Mouse (Mus musculus) neural tube, embryonic 10.5 days (tissue): ENCODE results near the gene Cnbp.
A peak's percentile ranks its signal among the peaks of the same experiment; 100 is the strongest.

ENCODE experiments used
- DNase-seq: peaks from one replicate; pipeline ENCODE4 v3.0.0-alpha.2; 2017; ENCODE audit warnings: low spot score; ENCODE audit errors: extremely low spot score

The Cnbp gene

DNA sequence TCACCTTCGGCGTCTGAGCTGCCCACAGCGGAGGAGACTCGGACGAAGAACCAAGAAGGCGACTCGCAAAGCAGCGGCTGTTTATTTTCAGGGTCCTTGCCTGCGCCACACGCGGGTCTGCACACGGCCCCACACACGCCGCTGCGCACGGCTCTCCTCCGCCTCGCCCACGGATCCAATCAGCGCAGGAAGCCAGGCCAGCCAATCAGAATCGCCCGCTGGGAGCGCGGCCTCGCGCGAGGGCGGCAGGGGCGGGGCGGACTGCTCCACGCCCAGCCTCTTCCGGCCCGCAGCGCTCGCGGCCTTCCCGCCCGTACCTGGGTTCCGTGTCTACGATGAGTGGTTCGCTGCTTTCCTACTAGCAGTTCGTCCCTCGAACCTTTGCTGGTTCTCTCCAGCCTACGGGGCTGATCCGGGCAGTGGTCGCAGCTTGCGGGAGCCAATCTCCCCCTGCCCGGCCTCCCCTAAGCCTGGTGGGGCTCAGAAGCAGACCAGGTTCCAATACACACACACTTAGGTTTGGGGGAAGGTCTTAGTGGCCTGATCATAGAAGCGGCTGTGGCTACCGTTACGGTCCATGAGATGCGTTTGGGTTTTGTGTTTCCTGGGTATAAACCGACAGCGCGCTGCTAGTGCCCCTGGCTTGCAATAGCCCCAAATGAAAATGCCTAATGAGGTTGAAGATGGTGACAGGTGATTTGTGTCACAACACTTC lies at the start of gene Cnbp:
Gene Cnbp (minus strand): TSS at position 207 of the 715 bp plus-strand sequence.
- peak; percentile 97 for DNase-seq

- DNase-seq, result no peak
Observed at GRCm38 (mm10) chr6:87898028-87898427, 47.1 kb upstream of the Cnbp start.

DNA sequence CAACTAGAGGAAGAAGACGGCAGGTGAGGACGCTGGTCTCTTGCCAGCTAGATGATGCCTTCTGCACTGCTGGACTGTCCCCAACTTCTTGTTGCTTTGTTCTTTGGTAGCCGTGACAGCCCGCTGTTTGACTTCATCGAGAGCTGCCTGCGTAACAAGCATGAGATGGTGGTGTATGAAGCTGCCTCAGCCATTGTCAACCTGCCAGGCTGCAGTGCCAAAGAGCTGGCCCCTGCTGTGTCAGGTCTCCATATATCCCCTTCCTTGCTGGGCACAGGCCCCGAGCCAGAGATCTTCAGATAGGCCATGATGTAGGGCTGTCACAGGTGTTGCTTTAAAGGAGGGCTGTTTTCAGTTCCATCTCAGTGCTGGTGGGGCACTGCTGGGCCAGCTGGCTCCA lies 43.0 kb upstream of the Cnbp start:
- DNase-seq, result no peak

DNA sequence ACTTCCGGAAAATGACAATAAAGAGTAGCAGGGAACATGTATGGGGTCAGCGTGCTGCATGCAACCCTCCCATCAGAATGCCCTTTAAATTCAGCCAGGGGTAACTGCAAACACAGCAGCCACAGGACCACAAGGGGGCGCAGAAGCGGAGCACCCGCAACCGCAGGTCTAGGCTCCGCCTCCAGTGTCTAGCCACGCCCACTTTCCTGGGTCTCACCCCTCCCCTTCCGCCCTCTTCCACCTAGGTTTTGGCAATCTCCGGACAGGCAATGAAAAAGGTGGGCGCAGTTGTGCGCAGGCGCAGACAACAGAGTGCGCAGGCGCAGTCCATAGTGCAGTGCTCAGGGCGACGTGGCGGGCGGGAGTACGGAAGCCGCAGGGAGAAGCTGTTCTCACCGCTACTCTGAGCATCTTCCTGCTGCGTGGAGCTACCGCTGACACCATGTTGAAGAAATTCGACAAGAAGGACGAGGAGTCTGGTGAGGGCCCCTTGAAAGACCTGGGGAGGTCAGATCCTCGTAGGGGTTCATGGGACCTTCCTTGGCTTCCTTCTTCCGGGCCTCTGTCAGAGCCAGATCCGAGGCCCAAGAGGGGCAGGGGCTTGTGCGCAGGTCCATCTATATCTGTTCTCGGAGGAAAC lies 36.8 kb upstream of the Cnbp start, which contains the start of gene Copg1:
Gene Copg1 (plus strand): TSS at position 221 of the 640 bp plus-strand sequence.
- DNase-seq, result peak; percentile 100

- DNase-seq, result no peak
Observed at GRCm38 (mm10) chr6:87886721-87887120, 35.8 kb upstream of the Cnbp start.

DNA sequence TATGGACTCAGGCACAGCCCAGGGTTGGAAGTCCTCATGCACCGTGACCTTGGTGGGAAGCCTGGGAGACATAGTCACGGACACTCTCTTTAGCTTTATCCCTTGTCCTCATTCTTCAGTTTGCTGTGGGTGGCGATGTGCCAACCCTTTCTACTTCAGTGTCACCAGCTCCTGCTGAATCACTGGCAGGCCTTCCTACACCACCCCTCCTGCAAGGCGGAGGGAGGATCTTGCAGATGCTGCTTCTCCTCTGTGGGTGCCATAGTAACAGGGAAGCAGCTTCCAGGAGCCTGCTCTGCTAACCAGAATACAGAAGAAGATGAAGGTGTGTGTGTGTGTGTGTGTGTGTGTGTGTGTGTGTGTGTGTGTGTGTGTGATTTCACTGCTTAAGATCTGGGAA lies 31.9 kb upstream of the Cnbp start:
- DNase-seq, result no peak

- no peak for DNase-seq
Observed at GRCm38 (mm10) chr6:87882221-87882620, 31.3 kb upstream of the Cnbp start.

- DNase-seq, result no peak
Observed at GRCm38 (mm10) chr6:87879628-87880027, 28.7 kb upstream of the Cnbp start.

DNA sequence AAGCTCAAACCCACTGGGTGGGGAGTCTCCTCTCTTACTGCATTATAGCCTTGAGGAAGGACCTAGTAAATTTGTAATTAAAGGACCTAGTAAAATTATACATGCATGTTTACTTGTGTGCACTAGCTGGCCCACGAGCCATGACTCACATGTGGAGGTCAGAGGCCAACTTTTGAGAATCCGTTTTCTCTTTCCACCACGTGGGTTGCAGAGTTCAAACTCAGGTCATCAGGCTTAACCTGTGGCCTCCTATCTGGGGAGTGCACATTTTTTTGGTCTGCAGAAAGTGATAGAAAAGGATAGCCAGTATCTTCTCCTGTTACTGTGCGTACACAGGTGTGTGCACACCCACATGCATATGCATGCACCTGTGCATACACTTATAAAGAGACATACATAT lies 28.1 kb upstream of the Cnbp start:
- no peak for DNase-seq

GRCm38 (mm10) chr6:87876068-87876643 lies 25.2 kb upstream of the Cnbp start:
- DNase-seq, result no peak

DNA sequence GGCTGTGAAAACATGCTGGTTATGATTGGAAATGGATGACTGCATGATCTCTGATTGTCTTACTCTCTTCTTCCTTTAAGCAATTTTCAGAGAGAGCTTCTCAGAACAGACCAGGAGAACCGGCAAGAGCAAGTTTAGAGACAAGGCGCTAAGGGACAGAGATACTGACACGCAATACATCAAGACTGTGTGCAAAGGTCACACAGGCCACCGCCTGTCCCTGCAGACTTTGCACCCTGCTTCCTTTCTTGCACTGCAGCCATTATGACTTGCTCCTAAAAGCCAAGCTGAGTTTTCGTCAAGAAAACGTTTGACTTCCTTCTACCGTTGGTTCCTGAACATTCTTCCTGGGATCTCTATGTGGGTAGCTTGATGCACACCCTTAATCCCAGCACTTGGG lies 24.7 kb upstream of the Cnbp start:
- no peak for DNase-seq

DNA sequence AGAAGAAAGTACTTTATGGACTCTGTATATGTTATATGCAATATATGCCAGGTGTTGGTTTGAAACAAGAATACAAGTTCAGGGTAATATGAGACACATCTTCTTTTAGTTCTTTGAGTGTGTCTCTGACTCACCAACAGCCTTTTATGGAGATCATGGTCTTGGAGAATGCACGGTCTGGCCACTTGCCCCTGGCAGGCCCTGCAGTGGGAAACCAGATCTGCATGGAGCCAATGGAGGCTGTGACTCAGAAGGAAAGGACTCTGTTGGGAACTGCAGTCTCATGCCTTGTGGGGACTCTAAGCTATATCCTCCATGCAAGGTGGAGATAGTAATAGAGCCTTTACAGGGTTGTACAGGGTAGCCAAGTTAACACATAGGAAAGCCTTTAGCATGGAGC lies 24.2 kb upstream of the Cnbp start:
- no peak for DNase-seq

DNA sequence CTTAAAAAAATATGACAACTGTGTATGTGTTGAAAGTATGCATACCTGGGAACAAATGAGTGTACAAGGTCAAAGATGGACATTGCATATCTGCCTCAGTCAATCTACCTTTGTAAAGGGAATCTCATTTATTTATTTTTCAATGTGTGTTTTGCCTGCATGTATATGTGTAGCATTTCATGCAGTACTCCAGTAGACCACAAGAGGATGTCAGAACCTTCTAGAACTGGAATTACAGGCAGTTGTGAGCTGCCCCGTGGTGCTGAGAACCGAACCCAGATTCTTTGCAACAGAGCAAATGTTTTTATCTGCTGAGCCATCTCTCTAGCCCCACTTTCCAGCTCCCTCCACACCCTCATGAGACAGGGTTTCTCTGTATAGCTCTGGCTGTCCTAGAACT lies 23.1 kb upstream of the Cnbp start:
- DNase-seq, result no peak

DNA sequence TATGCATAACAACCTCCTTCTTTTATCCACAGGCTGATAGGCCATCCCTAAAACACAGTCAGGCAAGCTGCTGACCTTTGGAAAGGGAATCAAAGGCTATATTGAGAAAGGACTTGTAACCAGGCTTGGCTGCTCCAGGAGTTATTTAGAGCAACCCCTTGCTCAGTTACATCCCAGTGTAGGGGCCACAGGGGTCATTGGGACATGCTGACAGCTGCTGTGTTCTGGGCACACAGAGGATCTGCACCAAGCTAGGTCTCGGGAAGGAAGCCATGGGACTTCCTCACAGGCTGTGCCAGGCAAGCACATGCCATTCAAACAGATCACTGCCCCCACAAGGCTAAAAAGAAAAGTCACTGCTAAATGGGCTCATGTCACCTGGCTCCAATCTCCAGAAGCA lies 22.2 kb upstream of the Cnbp start:
- DNase-seq, result no peak

DNA sequence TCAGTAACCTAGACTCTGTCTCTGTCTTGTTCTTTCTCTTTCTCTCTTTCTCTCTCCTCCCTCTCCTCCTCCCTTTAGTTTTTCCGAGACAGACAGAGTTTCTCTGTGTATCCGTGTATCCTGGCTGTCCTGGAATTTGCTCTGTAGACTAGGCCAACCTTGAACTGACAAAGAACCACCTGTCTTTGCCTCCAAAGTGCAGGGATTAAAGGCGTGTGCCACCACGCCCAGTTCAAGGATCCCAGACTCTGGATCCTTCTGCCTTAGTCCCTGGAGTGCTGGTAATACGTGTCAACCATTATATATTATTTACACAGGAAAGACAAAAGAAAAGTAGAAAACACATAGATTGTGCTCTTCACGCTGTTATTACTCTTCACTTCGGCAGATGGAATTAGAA lies 20.3 kb upstream of the Cnbp start:
- DNase-seq, result no peak

- DNase-seq, result no peak
Observed at GRCm38 (mm10) chr6:87870440-87870839, 19.5 kb upstream of the Cnbp start.

DNA sequence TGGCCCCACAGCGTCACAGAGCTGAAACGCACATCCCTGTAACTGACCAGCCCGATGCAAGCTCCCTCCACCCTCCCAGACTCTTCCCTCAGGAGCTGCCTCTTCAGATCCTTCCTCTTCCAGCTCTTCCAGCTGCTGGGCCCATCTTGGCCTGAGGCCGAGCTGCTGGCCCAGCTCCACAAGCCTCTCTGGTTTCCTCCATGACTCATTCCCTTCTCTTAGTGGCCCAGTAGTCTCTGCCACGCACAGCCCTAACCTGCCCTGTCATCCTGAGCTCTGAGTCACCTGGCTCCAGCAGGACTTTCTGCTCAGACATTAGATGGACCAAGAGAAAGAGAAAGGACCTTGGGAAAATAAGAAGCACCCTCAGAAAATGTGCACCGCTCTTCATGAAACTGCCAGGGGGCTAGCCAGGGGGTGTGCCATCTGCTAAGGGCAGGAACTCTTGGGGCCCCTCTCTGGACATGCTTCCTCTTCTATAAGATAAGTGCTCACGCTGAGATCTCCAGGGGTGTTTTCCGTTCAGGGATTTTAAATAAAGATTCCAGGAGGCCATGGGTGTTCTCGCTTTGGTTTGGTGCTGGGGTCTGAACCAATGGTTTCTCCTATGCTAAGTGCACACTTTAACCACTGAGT lies 18.1 kb upstream of the Cnbp start:
- no peak for DNase-seq

DNA sequence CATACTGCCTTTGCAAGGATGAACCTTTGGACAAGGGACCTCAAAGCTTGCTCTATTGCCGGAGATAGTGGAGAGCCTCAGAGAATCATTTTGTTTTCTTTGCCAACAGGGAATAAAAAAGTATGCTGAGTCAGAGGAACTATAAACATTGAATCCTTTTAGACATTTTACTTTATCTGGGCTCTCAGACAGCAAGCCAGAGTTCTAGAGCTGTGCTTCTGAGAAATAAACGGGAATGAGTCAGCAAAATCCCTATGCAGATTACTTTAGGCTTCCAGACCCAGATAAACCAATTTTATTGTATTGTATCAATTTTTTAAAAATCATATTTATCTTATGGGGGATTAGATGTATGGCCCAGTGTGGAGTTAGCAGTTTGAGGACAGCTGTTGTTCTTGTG lies 16.4 kb upstream of the Cnbp start:
- DNase-seq, result no peak

GRCm38 (mm10) chr6:87866211-87866610 lies 15.3 kb upstream of the Cnbp start:
- no peak for DNase-seq

- no peak for DNase-seq
Observed at GRCm38 (mm10) chr6:87857071-87857470, 6.2 kb upstream of the Cnbp start.

DNA sequence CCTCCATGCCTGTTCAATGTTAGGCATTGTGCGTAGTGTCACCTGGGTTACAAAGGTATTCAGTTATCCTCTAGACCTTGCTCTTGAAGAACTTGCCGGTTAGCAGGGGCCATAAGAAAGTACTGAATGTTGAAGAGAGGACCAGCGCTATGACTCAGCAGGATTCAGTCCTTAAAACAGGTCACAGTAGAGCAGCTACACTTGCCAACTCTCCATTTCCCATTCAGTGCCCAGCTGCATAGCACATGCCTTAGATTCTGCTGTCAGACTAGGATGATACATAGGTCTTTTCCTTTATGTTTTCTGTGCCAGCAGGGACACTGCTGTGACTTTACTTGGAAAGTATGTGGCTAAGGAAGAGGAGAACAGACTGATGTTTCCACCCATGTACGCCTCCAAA lies 2.5 kb upstream of the Cnbp start:
- DNase-seq, result no peak

DNA sequence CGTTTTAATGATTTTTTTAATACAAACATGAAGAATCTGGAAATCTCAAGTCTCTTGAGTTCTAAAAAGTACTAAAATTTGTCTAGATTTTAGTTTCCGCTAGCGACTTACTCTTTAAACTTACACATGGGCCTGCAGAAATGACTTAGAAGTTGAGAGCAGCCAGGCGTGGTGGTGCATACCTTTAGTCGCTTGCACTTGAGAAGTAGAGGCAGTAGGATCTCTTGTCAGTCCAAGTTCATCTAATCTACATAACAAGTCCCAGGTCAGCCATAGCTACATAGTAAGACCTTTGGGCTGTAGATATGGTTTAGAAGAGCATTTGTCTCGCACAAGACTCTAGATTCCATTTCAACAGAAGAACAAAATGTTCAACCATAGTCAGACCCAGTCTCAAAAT lies 965 bp upstream of the Cnbp start:
- DNase-seq, result no peak
